Mouse (Mus musculus) myocyte (in vitro differentiated cells): ENCODE measurements around the gene Phf14.

Experiments used
- CEBPB ChIP-seq: IDR thresholded peaks from 2 replicates; pipeline ENCODE4 v1.6.1; 2011; ENCODE audit warnings: mild to moderate bottlenecking, moderate library complexity; ENCODE audit not compliant: poor library complexity, insufficient read depth, severe bottlenecking
- E2F4 ChIP-seq: IDR thresholded peaks from one replicate; pipeline ENCODE4 v1.6.1; 2011; ENCODE audit warnings: mild to moderate bottlenecking, control low read depth, moderate library complexity; ENCODE audit not compliant: insufficient read depth
- MAX ChIP-seq: IDR thresholded peaks from one replicate; pipeline ENCODE4 v1.6.1; 2011; ENCODE audit warnings: low read depth, mild to moderate bottlenecking, control low read depth
- MYOD1 ChIP-seq, 3 experiments: IDR thresholded peaks; one replicate each; pipeline ENCODE4 v1.6.1; 2011; ENCODE audit warnings: control low read depth in 2 of 3, low read depth in 2 of 3, mild to moderate bottlenecking in 2 of 3, moderate library complexity in 1 of 3; ENCODE audit not compliant: insufficient read length in 2 of 3, control insufficient read depth in 1 of 3
- MYOG ChIP-seq, 3 experiments: IDR thresholded peaks; one replicate each; pipeline ENCODE4 v1.6.1; 2011; ENCODE audit warnings: control low read depth in 2 of 3, low read depth in 2 of 3, mild to moderate bottlenecking in 2 of 3; ENCODE audit not compliant: insufficient read length in 2 of 3, control insufficient read depth in 1 of 3, insufficient read depth in 1 of 3
- POLR2A ChIP-seq: IDR thresholded peaks from one replicate; pipeline ENCODE4 v1.6.1; 2011; ENCODE audit warnings: low read depth, mild to moderate bottlenecking, control low read depth, moderate library complexity; ENCODE audit not compliant: insufficient read length
- POLR2AphosphoS2 ChIP-seq: IDR thresholded peaks from one replicate; pipeline ENCODE4 v1.6.1; 2011; ENCODE audit warnings: low read depth, control low read depth; ENCODE audit not compliant: insufficient read length
- REST ChIP-seq: IDR thresholded peaks from one replicate; pipeline ENCODE4 v1.6.1; 2011; ENCODE audit warnings: mild to moderate bottlenecking, control low read depth, moderate library complexity; ENCODE audit not compliant: insufficient read depth, insufficient read length
- SRF ChIP-seq: IDR thresholded peaks from one replicate; pipeline ENCODE4 v1.6.1; 2011; ENCODE audit warnings: low read depth; ENCODE audit not compliant: control insufficient read depth, insufficient read length
- TCF12 ChIP-seq: IDR thresholded peaks from one replicate; pipeline ENCODE4 v1.6.1; 2011; ENCODE audit warnings: mild to moderate bottlenecking, control low read depth; ENCODE audit not compliant: poor library complexity, insufficient read depth, severe bottlenecking
- TCF3 ChIP-seq: IDR thresholded peaks from one replicate; pipeline ENCODE4 v1.6.1; 2011; ENCODE audit warnings: low read depth, control low read depth; ENCODE audit not compliant: insufficient read length
- USF1 ChIP-seq: IDR thresholded peaks from one replicate; pipeline ENCODE4 v1.6.1; 2011; ENCODE audit warnings: low read depth, mild to moderate bottlenecking, control low read depth, moderate library complexity

GRCm38 (mm10) chr6:11998576-11998975 lies 91.0 kb downstream of the Phf14 start:
- no peak for TF ChIP-seq MAX
- no peak for TF ChIP-seq TCF12
- no peak for TF ChIP-seq POLR2A
- TF ChIP-seq TCF3: no peak
- TF ChIP-seq MYOD1 (IDR thresholded peaks at IDR 0.05; ENCODE audit: control insufficient read depth in 1 of 3, insufficient read length in 2 of 3, low read depth in 2 of 3): no peak
- TF ChIP-seq POLR2AphosphoS2: no peak
- TF ChIP-seq MYOG (IDR thresholded peaks at IDR 0.05; ENCODE audit: control insufficient read depth in 1 of 3, insufficient read depth in 1 of 3, insufficient read length in 2 of 3, low read depth in 2 of 3): no peak
- TF ChIP-seq USF1: no peak
- TF ChIP-seq E2F4: no peak
- no peak for TF ChIP-seq CEBPB
- TF ChIP-seq REST: no peak
- TF ChIP-seq SRF: no peak
